Mouse (Mus musculus): ENCODE measurements around the gene Olfr543. TPM values are rescaled to one million over a fixed set of nuclear protein-coding genes. Genes with fewer than 3 reads are reported as not detected.
"Not testable (repeated sequence)": the region's sequence is repeated elsewhere in the genome, so short reads cannot be mapped to it uniquely, and the experiment has no call there.

Olfr543 gene
- total RNA-seq (2021), result not detected
- long read RNA-seq, result 0 reads

- DNase-seq (ENCODE audit: low spot score in 2 of 2), result no peak
Measured at GRCm38 (mm10) chr7:102481579-102481978, at the start of gene Olfr543. Gene Olfr543, minus strand, starts transcription at chr7:102481679.

- DNase-seq (ENCODE audit: low spot score in 2 of 2), result no peak
Measured at GRCm38 (mm10) chr7:102529052-102529451, 47.6 kb upstream of the Olfr543 start.

GRCm38 (mm10) chr7:102517051-102517335 lies 35.5 kb upstream of the Olfr543 start:
- DNase-seq (ENCODE audit: low spot score in 2 of 2), result peak; percentile 46 to 67

GRCm38 (mm10) chr7:102516261-102517050 lies 35.0 kb upstream of the Olfr543 start:
- DNase-seq (ENCODE audit: low spot score in 2 of 2), result peak in 1 of 2 experiments; percentile 38

- DNase-seq (ENCODE audit: low spot score in 2 of 2), result no peak
Measured at GRCm38 (mm10) chr7:102514144-102514543, 32.7 kb upstream of the Olfr543 start.

GRCm38 (mm10) chr7:102512814-102513435 lies 31.4 kb upstream of the Olfr543 start:
- peak; percentile 92 to 95 for DNase-seq (ENCODE audit: low spot score in 2 of 2)

- no peak for DNase-seq (ENCODE audit: low spot score in 2 of 2)
Measured at GRCm38 (mm10) chr7:102511927-102512326, 30.4 kb upstream of the Olfr543 start.

- DNase-seq (ENCODE audit: low spot score in 2 of 2), result no peak
Measured at GRCm38 (mm10) chr7:102509726-102510125, 28.2 kb upstream of the Olfr543 start.

- no peak for DNase-seq (ENCODE audit: low spot score in 2 of 2)
Measured at GRCm38 (mm10) chr7:102508666-102509065, 27.2 kb upstream of the Olfr543 start.

GRCm38 (mm10) chr7:102508066-102508465 lies 26.6 kb upstream of the Olfr543 start:
- no peak for DNase-seq (ENCODE audit: low spot score in 2 of 2)

GRCm38 (mm10) chr7:102506848-102507247 lies 25.4 kb upstream of the Olfr543 start:
- DNase-seq (ENCODE audit: low spot score in 2 of 2), result peak; percentile 85 to 86

- DNase-seq (ENCODE audit: low spot score in 2 of 2), result no peak
Measured at GRCm38 (mm10) chr7:102501986-102502385, 20.5 kb upstream of the Olfr543 start.

- no peak for DNase-seq (ENCODE audit: low spot score in 2 of 2)
Measured at GRCm38 (mm10) chr7:102499473-102499872, 18.0 kb upstream of the Olfr543 start, which contains the start of gene Olfr545. Gene Olfr545, minus strand, starts transcription at chr7:102499573.

GRCm38 (mm10) chr7:102494416-102494815 lies 12.9 kb upstream of the Olfr543 start:
- DNase-seq (ENCODE audit: low spot score in 2 of 2), result not testable (repeated sequence)

GRCm38 (mm10) chr7:102488161-102488560 lies 6.7 kb upstream of the Olfr543 start, which contains the start of gene Olfr544:
Gene Olfr544, minus strand, starts transcription at chr7:102488313.
- DNase-seq (ENCODE audit: low spot score in 2 of 2), result no peak

GRCm38 (mm10) chr7:102486105-102486504 lies 4.6 kb upstream of the Olfr543 start:
- no peak for DNase-seq (ENCODE audit: low spot score in 2 of 2)

GRCm38 (mm10) chr7:102484766-102485165 lies 3.3 kb upstream of the Olfr543 start:
- DNase-seq (ENCODE audit: low spot score in 2 of 2), result not testable (repeated sequence)

GRCm38 (mm10) chr7:102483665-102484064 lies 2.2 kb upstream of the Olfr543 start:
- no peak for DNase-seq (ENCODE audit: low spot score in 2 of 2)

GRCm38 (mm10) chr7:102480821-102481220 lies 658 bp downstream of the Olfr543 start:
- DNase-seq (ENCODE audit: low spot score in 2 of 2), result no peak

GRCm38 (mm10) chr7:102479368-102480078 lies 2.0 kb downstream of the Olfr543 start:
- no peak for DNase-seq (ENCODE audit: low spot score in 2 of 2)

- no peak for DNase-seq (ENCODE audit: low spot score in 2 of 2)
Measured at GRCm38 (mm10) chr7:102478926-102479325, 2.6 kb downstream of the Olfr543 start.

GRCm38 (mm10) chr7:102478425-102478824 lies 3.1 kb downstream of the Olfr543 start:
- DNase-seq (ENCODE audit: low spot score in 2 of 2), result no peak
